Mouse (Mus musculus): ENCODE data around the gene Slk. TPM values are rescaled to one million over a fixed set of nuclear protein-coding genes. Genes with fewer than 3 reads are reported as not detected.

Slk gene
- polyA plus RNA-seq (2017; shearing (Covaris generic)): 109 TPM

GRCm38 (mm10) chr19:47579225-47579787 lies at the start of gene Slk:
Slk (plus strand) TSS chr19:47579678.

GRCm38 (mm10) chr19:47537300-47537792 lies 42.1 kb upstream of the Slk start, which contains the start of gene Stn1:
Stn1 (minus strand) TSS chr19:47537507.

GRCm38 (mm10) chr19:47691994-47692393 lies 112.5 kb downstream of the Slk start, which contains the start of gene Col17a1:
Col17a1 (minus strand) TSS chr19:47692094.

Other genes starting within 250 kb of the Slk start
- not detected for gene Sh3pxd2a, start 115.3 kb upstream of the Slk start, polyA plus RNA-seq (2017; shearing (Covaris generic))
- 24.3 TPM for gene Stn1, start 42.2 kb upstream of the Slk start, polyA plus RNA-seq (2017; shearing (Covaris generic))
- 0.33 TPM for gene Col17a1, start 112.4 kb downstream of the Slk start, polyA plus RNA-seq (2017; shearing (Covaris generic))
- 213 TPM for gene Sfr1, start 152.0 kb downstream of the Slk start, polyA plus RNA-seq (2017; shearing (Covaris generic))

Data from effector memory CD4-positive, alpha-beta T cell, adult 7 months (primary cell).